Mouse (Mus musculus) myocyte (in vitro differentiated cells): ENCODE measurements around the gene Fbln2.

Experiments used
- E2F4 ChIP-seq: IDR thresholded peaks from one replicate; pipeline ENCODE4 v1.6.1; 2011; ENCODE audit warnings: mild to moderate bottlenecking, control low read depth, moderate library complexity; ENCODE audit not compliant: insufficient read depth
- MAX ChIP-seq: IDR thresholded peaks from one replicate; pipeline ENCODE4 v1.6.1; 2011; ENCODE audit warnings: low read depth, mild to moderate bottlenecking, control low read depth
- MYOG ChIP-seq, 3 experiments: IDR thresholded peaks; one replicate each; pipeline ENCODE4 v1.6.1; 2011; ENCODE audit warnings: control low read depth in 2 of 3, low read depth in 2 of 3, mild to moderate bottlenecking in 2 of 3; ENCODE audit not compliant: insufficient read length in 2 of 3, control insufficient read depth in 1 of 3, insufficient read depth in 1 of 3
- POLR2A ChIP-seq: IDR thresholded peaks from one replicate; pipeline ENCODE4 v1.6.1; 2011; ENCODE audit warnings: low read depth, mild to moderate bottlenecking, control low read depth, moderate library complexity; ENCODE audit not compliant: insufficient read length
- TCF12 ChIP-seq: IDR thresholded peaks from one replicate; pipeline ENCODE4 v1.6.1; 2011; ENCODE audit warnings: mild to moderate bottlenecking, control low read depth; ENCODE audit not compliant: poor library complexity, insufficient read depth, severe bottlenecking
- USF1 ChIP-seq: IDR thresholded peaks from one replicate; pipeline ENCODE4 v1.6.1; 2011; ENCODE audit warnings: low read depth, mild to moderate bottlenecking, control low read depth, moderate library complexity

- no peak for TF ChIP-seq TCF12
- TF ChIP-seq USF1, result no peak
- TF ChIP-seq E2F4, result no peak
- TF ChIP-seq POLR2A, result no peak
- TF ChIP-seq MAX, result no peak
- TF ChIP-seq MYOG (IDR thresholded peaks at IDR 0.05; ENCODE audit: control insufficient read depth in 1 of 3, insufficient read depth in 1 of 3, insufficient read length in 2 of 3, low read depth in 2 of 3), result peak in 2 of 3 experiments; percentile 70 to 84
Measured at GRCm38 (mm10) chr6:91181320-91181719, 30.9 kb upstream of the Fbln2 start.
